Mouse (Mus musculus) skeletal muscle tissue, postnatal 0 days (tissue): Measurements from ENCODE around the gene Ttc5. TPM values are rescaled to one million over a fixed set of nuclear protein-coding genes. Genes with fewer than 3 reads are reported as not detected.

Source experiments
- polyA plus RNA-seq: library from polyadenylated mRNA; unstranded; fragments of >200 nt; fragmentation: Nextera tagmentation; extraction: Ambion mirVana; gene quantifications from 2 replicates; pipeline ENCODE4 v1.2.1, GENCODE M21; 2015

Ttc5 gene
- polyA plus RNA-seq, result 26.3 and 28.4 TPM in 2 replicates

DNA sequence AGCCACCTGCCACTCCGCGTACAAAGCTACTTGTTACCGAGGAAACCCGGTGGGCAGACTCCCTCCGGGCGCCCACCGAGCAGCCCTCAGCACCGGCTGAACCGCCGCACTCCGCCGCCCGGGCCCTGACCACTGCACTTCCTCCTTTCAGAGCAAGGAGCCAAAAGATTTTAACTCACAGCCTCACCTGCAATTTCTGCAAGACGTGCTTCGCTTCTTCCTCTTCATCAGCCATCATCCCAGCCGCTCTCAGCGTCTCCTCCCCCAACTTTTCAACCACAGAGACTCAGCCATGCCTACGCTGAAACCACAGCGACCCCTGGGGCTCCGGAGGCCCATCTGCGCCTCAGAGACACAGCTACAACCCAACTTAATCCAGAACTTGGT lies at the start of gene Ttc5:
Ttc5 (minus strand) TSS at position 269 of the 387 bp plus-strand sequence.

GRCm38 (mm10) chr14:50807487-50808072 lies 22.3 kb upstream of the Ttc5 start, which contains the start of the genes Ccnb1ip1 and Parp2:
TSS of gene Ccnb1ip1 (minus strand) at chr14:50807732.
TSS of gene Parp2 (plus strand) at chr14:50807841.

GRCm38 (mm10) chr14:50744994-50745393 lies 40.3 kb downstream of the Ttc5 start, which contains the start of gene Olfr749:
TSS of gene Olfr749 (minus strand) at chr14:50745094.

Other genes with a start within 250 kb of the Ttc5 start
- gene Olfr744, start 170.6 kb downstream of the Ttc5 start, polyA plus RNA-seq, result not detected in 2 replicates
- gene Olfr745, start 146.1 kb downstream of the Ttc5 start, polyA plus RNA-seq, result not detected in 2 replicates
- not detected in 2 replicates for gene Olfr746, start 138.4 kb downstream of the Ttc5 start, polyA plus RNA-seq
- gene Olfr747, start 92.3 kb downstream of the Ttc5 start, polyA plus RNA-seq, result not detected in 2 replicates
- not detected in 2 replicates for gene Olfr748, start 78.1 kb downstream of the Ttc5 start, polyA plus RNA-seq
- not detected in 2 replicates for gene Olfr749, start 40.4 kb downstream of the Ttc5 start, polyA plus RNA-seq
- gene Ccnb1ip1, start 22.2 kb upstream of the Ttc5 start, polyA plus RNA-seq, result not detected in 2 replicates
- 20.6 and 21.6 TPM in 2 replicates for gene Parp2, start 22.3 kb upstream of the Ttc5 start, polyA plus RNA-seq
- 5.2 and 5.4 TPM in 2 replicates for gene Tep1, start 85.0 kb upstream of the Ttc5 start, polyA plus RNA-seq
- 1.6 TPM in 2 replicates for gene Klhl33, start 112.0 kb upstream of the Ttc5 start, polyA plus RNA-seq
- gene Osgep, start 139.4 kb upstream of the Ttc5 start, polyA plus RNA-seq, result 81.2 and 83.7 TPM in 2 replicates
- gene Apex1, start 139.4 kb upstream of the Ttc5 start, polyA plus RNA-seq, result 79.6 and 92.0 TPM in 2 replicates
- 21.5 and 25.8 TPM in 2 replicates for gene Pip4p1, start 145.3 kb upstream of the Ttc5 start, polyA plus RNA-seq
- 16.5 and 29.1 TPM in 2 replicates for gene Pnp, start 145.6 kb upstream of the Ttc5 start, polyA plus RNA-seq
- gene Gm49342, start 159.0 kb upstream of the Ttc5 start, polyA plus RNA-seq, result not detected in 2 replicates
- gene Pnp2, start 170.5 kb upstream of the Ttc5 start, polyA plus RNA-seq, result 0.85 TPM in 1 of 2 replicates, not detected in the other
- gene Rnase10, start 222.2 kb upstream of the Ttc5 start, polyA plus RNA-seq, result 0.37 and 0.39 TPM in 2 replicates